Mouse (Mus musculus) effector memory CD4-positive, alpha-beta T cell, adult 7 months (primary cell): Measurements from ENCODE around the gene Cyp3a59. TPM values are rescaled to one million over a fixed set of nuclear protein-coding genes. Genes with fewer than 3 reads are reported as not detected.

Source experiments
- polyA plus RNA-seq: library from polyadenylated mRNA; unstranded; fragments of 100-300 nt; shearing (Covaris generic); gene quantifications from one replicate; pipeline ENCODE4 v1.2.1, GENCODE M21; 2017

Gene Cyp3a59
- polyA plus RNA-seq: not detected

GRCm38 (mm10) chr5:146078945-146079344, at the start of gene Cyp3a59:
TSS of gene Cyp3a59 (plus strand) at chr5:146079257.

GRCm38 (mm10) chr5:146160439-146160838, 81.4 kb downstream of the Cyp3a59 start, which contains the start of gene Gm5565:
TSS of gene Gm5565 (minus strand) at chr5:146160539.

Other genes starting within 250 kb of the Cyp3a59 start
- gene Cyp3a11, start 199.3 kb upstream of the Cyp3a59 start, polyA plus RNA-seq: not detected
- gene Cyp3a25, start 69.6 kb upstream of the Cyp3a59 start, polyA plus RNA-seq: not detected
- not detected for gene Gm5565, start 81.3 kb downstream of the Cyp3a59 start, polyA plus RNA-seq
- gene Gm6309, start 91.5 kb downstream of the Cyp3a59 start, polyA plus RNA-seq: not detected
- not detected for gene 1700001J03Rik, start 106.0 kb downstream of the Cyp3a59 start, polyA plus RNA-seq
- 76.1 TPM for gene Rnf6, start 142.3 kb downstream of the Cyp3a59 start, polyA plus RNA-seq
- 14.2 TPM for gene Cdk8, start 152.0 kb downstream of the Cyp3a59 start, polyA plus RNA-seq